Mouse (Mus musculus) ES-E14 (cell line): ENCODE results near the gene Pygo2.

Experiments
- HCFC1 ChIP-seq: IDR thresholded peaks from 2 replicates; pipeline ENCODE4 v1.6.1; 2012; ENCODE audit warnings: low read length, inconsistent platforms, borderline replicate concordance; ENCODE audit not compliant: insufficient read depth
- MAFK ChIP-seq: IDR thresholded peaks from 2 replicates; pipeline ENCODE4 v1.6.1; 2014; ENCODE audit warnings: mild to moderate bottlenecking, low read depth, low read length, inconsistent platforms; ENCODE audit not compliant: insufficient read depth
- ZC3H11A ChIP-seq: IDR thresholded peaks from 2 replicates; pipeline ENCODE4 v1.6.1; 2012; ENCODE audit warnings: low read depth, mild to moderate bottlenecking, inconsistent platforms, low read length, borderline replicate concordance
- ZNF384 ChIP-seq: IDR thresholded peaks from 2 replicates; pipeline ENCODE4 v1.6.1; 2012; ENCODE audit warnings: low read depth, low read length, inconsistent platforms

- TF ChIP-seq HCFC1 = no peak
- no peak for TF ChIP-seq ZC3H11A
- no peak for TF ChIP-seq ZNF384
- TF ChIP-seq MAFK = no peak
Measured at GRCm38 (mm10) chr3:89468268-89468667, 38.3 kb downstream of the Pygo2 start.
